ENCODE assay signal across 8 mouse cellular contexts in the genomic region with DNA sequence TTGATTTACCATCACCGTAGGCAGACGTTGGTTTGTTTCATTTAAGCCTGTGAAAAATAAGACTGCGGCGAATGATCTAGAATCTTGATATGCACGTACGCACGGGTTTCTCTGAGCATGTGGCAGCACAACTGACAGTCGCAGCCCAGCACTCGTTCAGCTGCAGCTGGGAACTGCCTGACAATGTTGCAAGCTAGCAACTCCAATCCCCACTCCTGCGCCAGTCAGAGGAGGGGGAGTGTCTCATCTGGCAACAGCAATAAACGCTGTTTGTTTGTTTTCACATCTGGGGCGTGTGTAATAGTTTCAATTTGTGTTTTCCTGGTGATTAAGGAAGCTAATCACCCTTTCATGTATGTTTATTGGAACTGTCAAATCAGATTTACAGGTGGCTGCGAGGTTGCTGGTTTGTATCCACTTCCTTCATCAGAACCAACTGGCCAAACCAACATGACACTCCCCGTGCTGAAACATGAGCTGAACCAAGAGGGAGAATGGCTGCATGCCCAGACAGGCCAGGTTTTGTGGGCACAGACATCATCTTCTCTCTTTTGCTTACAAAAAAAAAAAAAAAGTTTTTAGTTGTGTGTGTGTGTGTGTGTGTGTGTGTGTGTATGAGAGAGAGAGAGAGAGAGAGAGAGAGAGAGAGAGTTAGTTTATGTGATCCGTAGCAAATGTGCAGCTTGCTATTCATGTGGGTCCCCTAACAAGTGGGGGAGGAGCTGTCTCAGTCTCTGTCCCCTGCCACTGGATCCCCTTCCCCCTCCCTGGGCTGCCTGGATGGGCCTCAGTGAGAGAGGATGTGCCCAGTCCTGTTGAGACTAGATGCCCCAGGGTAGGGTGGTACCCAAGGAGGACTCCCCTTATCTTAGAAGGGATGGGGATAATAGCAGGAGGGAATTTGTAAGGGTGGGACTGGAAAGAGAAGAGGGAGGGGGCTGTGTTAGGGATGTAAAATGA. TPM values are rescaled to one million over a fixed set of nuclear protein-coding genes. Genes with fewer than 3 reads are reported as not detected.
A peak's percentile ranks its signal among the peaks of the same experiment; 100 is the strongest.
DNase-seq lines count a peak whose midpoint lies in the region; ATAC-seq and TF ChIP-seq lines count a peak whose summit lies in the region.

No protein-coding gene starts in this region.

- H3K4me2 ChIP-seq in intestine, embryonic 15.5 days (replicated peaks), result peak overlapping the region; percentile 45
- H3K4me2 ChIP-seq in neural tube, embryonic 14.5 days (ENCODE audit: low read depth, low read length), result peak overlapping the region; percentile 23; the same call in 1 of the 2 replicates

- no peaks in the 10 kb centered on the region for H3K27me3 ChIP-seq in ES-Bruce4 (ENCODE audit: control insufficient read depth, insufficient read depth, low read length, poor library complexity, severe bottlenecking)
- no peaks in the 10 kb centered on the region; the same call in 1 of the 2 replicates for H3K27me3 ChIP-seq in intestine, embryonic 15.5 days (replicated peaks)
- no peaks in the 10 kb centered on the region for H3K27me3 ChIP-seq in neural tube, embryonic 14.5 days (ENCODE audit: control insufficient read depth, insufficient read depth, low read length)

- H3K9me3 ChIP-seq in ES-Bruce4 (replicated peaks; ENCODE audit: control insufficient read depth, insufficient read depth, low read length, poor library complexity, severe bottlenecking), result no peaks in the 10 kb centered on the region
- no peaks in the 10 kb centered on the region for H3K9me3 ChIP-seq in intestine, embryonic 15.5 days
- H3K9me3 ChIP-seq in neural tube, embryonic 14.5 days (ENCODE audit: control insufficient read depth, low read length), result no peaks in the 10 kb centered on the region

- no peak overlapping the region; the same call in 1 of the 2 replicates for H3K9ac ChIP-seq in ES-Bruce4 (ENCODE audit: low read depth, poor library complexity, severe bottlenecking)
- H3K9ac ChIP-seq in intestine, embryonic 15.5 days, result no peak overlapping the region
- H3K9ac ChIP-seq in neural tube, embryonic 14.5 days (replicated peaks; ENCODE audit: low read depth, low read length), result 0 out of 2 replicates have a peak overlapping the region, but pooled peaks have one; percentile 37

- peaks cover 2% of the 10 kb centered on the region for H3K4me1 ChIP-seq in ES-Bruce4 (ENCODE audit: control insufficient read depth, insufficient read depth, low read length)
- 0 out of 2 replicates have a peak, but pooled peaks cover 4% of the 10 kb centered on the region for H3K4me1 ChIP-seq in intestine, embryonic 15.5 days (replicated peaks)
- H3K4me1 ChIP-seq in neural tube, embryonic 14.5 days (ENCODE audit: control insufficient read depth, insufficient read depth, low read length), result no peaks in the 10 kb centered on the region

- no peak for TF ChIP-seq EP300 in ES-Bruce4 (IDR thresholded peaks at IDR 0.05; ENCODE audit: insufficient read depth, low read depth, low read length)

- no peak for TF ChIP-seq CTCF in layer of hippocampus, adult 2 months (conservative IDR thresholded peaks at IDR 0.05)
- no peak for TF ChIP-seq CTCF in ES-Bruce4 (IDR thresholded peaks at IDR 0.05; ENCODE audit: low read depth, low read length)

- no peak overlapping the region for H3K27ac ChIP-seq in layer of hippocampus, adult 2 months
- peak overlapping the region; percentile 3 for H3K27ac ChIP-seq in ES-Bruce4 (ENCODE audit: insufficient read depth, low read length)
- no peak overlapping the region for H3K27ac ChIP-seq in intestine, embryonic 15.5 days
- H3K27ac ChIP-seq in neural tube, embryonic 14.5 days (ENCODE audit: low read depth, low read length), result no peak overlapping the region

- TF ChIP-seq POLR2A in ES-Bruce4 (IDR thresholded peaks at IDR 0.05; ENCODE audit: insufficient read depth, low read length), result no peak

- DNase-seq in layer of hippocampus, adult 2 months (ENCODE audit: low spot score in 2 of 2), result peak in 1 of 2 experiments; percentile 14
- DNase-seq in layer of hippocampus, adult 9-10 months (ENCODE audit: low spot score), result no peak
- DNase-seq in embryo, embryonic 11 days, result peak; percentile 47
- no peak for DNase-seq in adrenal gland, adult 8-10 months
- no peak for DNase-seq in cerebellum, postnatal 36 days

- 17% methylated on average over 14 of the region's 15 CpGs for WGBS in intestine, embryonic 15.5 days
- WGBS in neural tube, embryonic 14.5 days, result 21% methylated on average over 15 of the region's 15 CpGs

- H3K4me3 ChIP-seq in layer of hippocampus, adult 2 months, result peak overlapping the region; percentile 11; the same call in 1 of the 2 replicates
- H3K4me3 ChIP-seq in ES-Bruce4 (ENCODE audit: low read depth, low read length), result no peak overlapping the region
- H3K4me3 ChIP-seq in intestine, embryonic 15.5 days (replicated peaks), result no peak overlapping the region
- H3K4me3 ChIP-seq in neural tube, embryonic 14.5 days (ENCODE audit: low read depth, low read length), result no peak overlapping the region

- ATAC-seq in intestine, embryonic 15.5 days, result no peak
- ATAC-seq in neural tube, embryonic 14.5 days (ENCODE audit: low read depth), result no peak

- H3K36me3 ChIP-seq in ES-Bruce4 (ENCODE audit: control insufficient read depth, insufficient read depth, low read length, poor library complexity, severe bottlenecking), result no peaks in the 10 kb centered on the region
- no peaks in the 10 kb centered on the region for H3K36me3 ChIP-seq in intestine, embryonic 15.5 days
- H3K36me3 ChIP-seq in neural tube, embryonic 14.5 days (ENCODE audit: control insufficient read depth, insufficient read depth, low read length), result no peaks in the 10 kb centered on the region

RNA-seq across cellular contexts. Expression of gene Fbxo27, which starts 26.7 kb away (rescaled TPM):
- 10 to 100 TPM; 24.4 to 27.1 TPM for total RNA-seq in layer of hippocampus, adult 2 months (2021)
- polyA plus RNA-seq in ES-Bruce4 (2011; ENCODE audit: insufficient read depth, insufficient read length, low read depth, missing spikeins), result 5.2 and 9.6 TPM in 2 replicates
- 2.9 and 3.1 TPM in 2 replicates for polyA plus RNA-seq in intestine, embryonic 15.5 days (2015; fragmentation: Nextera tagmentation; extraction: Ambion mirVana)
- polyA plus RNA-seq in neural tube, embryonic 14.5 days (2014; fragmentation: Nextera tagmentation; extraction: Ambion mirVana), result 6.7 and 11.8 TPM in 2 replicates
- 1 to 10 TPM; 2.5 to 3.4 (median 3.1) TPM for total RNA-seq in adrenal gland, adult 8-10 months (2022)

RNA-seq across cellular contexts. Expression of gene Acp7, which starts 34.8 kb away (rescaled TPM):
- total RNA-seq in layer of hippocampus, adult 2 months (2021), result 1 to 10 TPM; 1.2 to 2.2 TPM
- polyA plus RNA-seq in ES-Bruce4 (2011; ENCODE audit: insufficient read depth, insufficient read length, low read depth, missing spikeins), result 1.4 and 1.8 TPM in 2 replicates
- 0.06 TPM in 1 of 2 replicates, not detected in the other for polyA plus RNA-seq in intestine, embryonic 15.5 days (2015; fragmentation: Nextera tagmentation; extraction: Ambion mirVana)
- 0.19 TPM in 1 of 2 replicates, not detected in the other for polyA plus RNA-seq in neural tube, embryonic 14.5 days (2014; fragmentation: Nextera tagmentation; extraction: Ambion mirVana)
- not detected for total RNA-seq in adrenal gland, adult 8-10 months (2022)

RNA-seq across cellular contexts. Expression of gene Fbxo17, which starts 50.7 kb away (rescaled TPM):
- total RNA-seq in layer of hippocampus, adult 2 months (2021), result 1 to 10 TPM in 1 of 2 experiments, under 1 TPM in 1; 0.98 to 1.4 TPM
- 6.7 and 7.0 TPM in 2 replicates for polyA plus RNA-seq in ES-Bruce4 (2011; ENCODE audit: insufficient read depth, insufficient read length, low read depth, missing spikeins)
- polyA plus RNA-seq in intestine, embryonic 15.5 days (2015; fragmentation: Nextera tagmentation; extraction: Ambion mirVana), result 6.6 and 6.7 TPM in 2 replicates
- polyA plus RNA-seq in neural tube, embryonic 14.5 days (2014; fragmentation: Nextera tagmentation; extraction: Ambion mirVana), result 2.4 TPM in 2 replicates
- 1 to 10 TPM; 4.5 to 9.9 (median 6.9) TPM for total RNA-seq in adrenal gland, adult 8-10 months (2022)
